Mouse (Mus musculus): Measurements from ENCODE around the gene Ccdc127.

Gene Ccdc127

GRCm38 (mm10) chr13:74349566-74350434 is at the start of gene Ccdc127, which contains the start of gene Sdha:
Ccdc127 (plus strand) TSS chr13:74350309.
Sdha (minus strand) TSS chr13:74350280.
- CTCF ChIA-PET, result interaction anchor here (0.7 to 1.1 kb wide), 2 partner anchors 144 to 185 kb away, joined by 3 to 4 read pairs; partner anchors contain the start of gene Zfp825

- CTCF ChIA-PET, result interaction anchor here (0.6 to 0.7 kb wide), 3 partner anchors 15 to 1248 kb away, joined by 3 to 8 read pairs (median 5); no protein-coding TSS in a partner anchor
Measured at GRCm38 (mm10) chr13:74300925-74301606, 49.0 kb upstream of the Ccdc127 start.

- CTCF ChIA-PET, result no interaction called here
Measured at GRCm38 (mm10) chr13:74301607-74301984, 48.5 kb upstream of the Ccdc127 start.

GRCm38 (mm10) chr13:74302050-74303037 is 47.8 kb upstream of the Ccdc127 start:
- CTCF ChIA-PET, result no interaction called here

- CTCF ChIA-PET, result no interaction called here
Measured at GRCm38 (mm10) chr13:74305380-74305779, 44.7 kb upstream of the Ccdc127 start.

GRCm38 (mm10) chr13:74305780-74306179 is 44.3 kb upstream of the Ccdc127 start:
- CTCF ChIA-PET, result no interaction called here

- CTCF ChIA-PET, result no interaction called here
Measured at GRCm38 (mm10) chr13:74314616-74315015, 35.5 kb upstream of the Ccdc127 start.

GRCm38 (mm10) chr13:74316386-74316785 is 33.7 kb upstream of the Ccdc127 start:
- CTCF ChIA-PET, result interaction anchor here (0.6 to 0.7 kb wide), 2 partner anchors 16 to 401 kb away, joined by 3 read pairs; no protein-coding TSS in a partner anchor

GRCm38 (mm10) chr13:74316789-74317169 is 33.3 kb upstream of the Ccdc127 start:
- CTCF ChIA-PET, result interaction anchor here (0.6 kb wide), 1 partner anchor 16 kb away, joined by 3 read pairs; no protein-coding TSS in a partner anchor

- CTCF ChIA-PET, result no interaction called here
Measured at GRCm38 (mm10) chr13:74317170-74317849, 32.8 kb upstream of the Ccdc127 start, which contains the start of gene Pdcd6. Pdcd6 (minus strand) TSS chr13:74317580.

GRCm38 (mm10) chr13:74329321-74329720 is 20.8 kb upstream of the Ccdc127 start:
- CTCF ChIA-PET, result no interaction called here

GRCm38 (mm10) chr13:74341036-74341435 is 9.1 kb upstream of the Ccdc127 start:
- CTCF ChIA-PET, result no interaction called here

- CTCF ChIA-PET, result interaction anchor here (0.6 to 1.1 kb wide), 3 partner anchors 149 to 309 kb away, joined by 3 to 14 read pairs (median 11); no protein-coding TSS in a partner anchor
Measured at GRCm38 (mm10) chr13:74350435-74350906, 362 bp downstream of the Ccdc127 start.

- CTCF ChIA-PET, result no interaction called here
Measured at GRCm38 (mm10) chr13:74356491-74356890, 6.4 kb downstream of the Ccdc127 start.

- CTCF ChIA-PET, result no interaction called here
Measured at GRCm38 (mm10) chr13:74362218-74362617, 12.1 kb downstream of the Ccdc127 start.

- CTCF ChIA-PET, result no interaction called here
Measured at GRCm38 (mm10) chr13:74363176-74363858, 13.2 kb downstream of the Ccdc127 start.

GRCm38 (mm10) chr13:74363859-74364235 is 13.7 kb downstream of the Ccdc127 start, which contains the start of gene Lrrc14b:
Lrrc14b (minus strand) TSS chr13:74364005.
- CTCF ChIA-PET, result no interaction called here

GRCm38 (mm10) chr13:74381533-74382276 is 31.6 kb downstream of the Ccdc127 start:
- CTCF ChIA-PET, result no interaction called here

GRCm38 (mm10) chr13:74382289-74382688 is 32.2 kb downstream of the Ccdc127 start:
- CTCF ChIA-PET, result no interaction called here
